Mouse (Mus musculus) limb, embryonic 12.5 days (tissue): Measurements from ENCODE around the gene Vwa8. TPM values are rescaled to one million over a fixed set of nuclear protein-coding genes. Genes with fewer than 3 reads are reported as not detected.
"Not testable (repeated sequence)": the region's sequence is repeated elsewhere in the genome, so short reads cannot be mapped to it uniquely, and the experiment has no call there.

Experiments
- ATAC-seq: fragments of 200-750 bp; cut with Nextera tagmentation; 2 replicates; pipeline ENCODE4 v1.8.0; 2017; ENCODE audit warnings: low read depth, moderate TSS enrichment; ENCODE audit not compliant: insufficient number of reproducible peaks, insufficient read depth, low FRiP score, low TSS enrichment
- H3K27ac ChIP-seq: fragments of 300-500 bp; sonication (generic); 2 replicates; pipeline ENCODE4 v1.5.1; 2016; ENCODE audit warnings: mild to moderate bottlenecking, moderate library complexity
- H3K27me3 ChIP-seq: fragments of 300-500 bp; sonication (generic); 2 replicates; pipeline ENCODE4 v1.6.1; 2016; ENCODE audit warnings: mild to moderate bottlenecking, moderate library complexity
- H3K36me3 ChIP-seq: fragments of 300-500 bp; sonication (generic); 2 replicates; pipeline ENCODE4 v1.6.1; 2016; ENCODE audit warnings: mild to moderate bottlenecking, moderate library complexity
- H3K4me1 ChIP-seq: fragments of 300-500 bp; sonication (generic); replicated peaks from 2 replicates; pipeline ENCODE4 v1.6.1; 2016
- H3K4me2 ChIP-seq: fragments of 300-500 bp; sonication (generic); 2 replicates; pipeline ENCODE4 v1.6.1; 2016; ENCODE audit warnings: mild to moderate bottlenecking, moderate library complexity
- H3K4me3 ChIP-seq: fragments of 300-500 bp; sonication (generic); replicated peaks from 2 replicates; pipeline ENCODE4 v1.5.1; 2016; ENCODE audit warnings: mild to moderate bottlenecking
- H3K9ac ChIP-seq: fragments of 300-500 bp; sonication (generic); replicated peaks from 2 replicates; pipeline ENCODE4 v1.6.1; 2016; ENCODE audit warnings: mild to moderate bottlenecking, moderate library complexity
- H3K9me3 ChIP-seq: fragments of 300-500 bp; sonication (generic); 2 replicates; pipeline ENCODE4 v1.6.1; 2016; ENCODE audit warnings: mild to moderate bottlenecking, moderate library complexity
- WGBS: fragments of 180-500 bp; shearing (Covaris S2); methylation state at CpG from one replicate; pipeline ENCODE4 v1.1.7; 2016; 5-methylcytosine and 5-hydroxymethylcytosine counted together
- polyA plus RNA-seq: library from polyadenylated mRNA; unstranded; fragments of >200 nt; fragmentation: Nextera tagmentation; extraction: Ambion mirVana; gene quantifications from 2 replicates; pipeline ENCODE4 v1.2.1, GENCODE M21; 2016

The Vwa8 gene
- polyA plus RNA-seq, 1 experiment from 2014 or later = 11.7 TPM

GRCm38 (mm10) chr14:78984296-78984695, 135.4 kb downstream of the Vwa8 start:
- H3K4me2 ChIP-seq = no peak overlapping the region
- no peak overlapping the region for H3K4me3 ChIP-seq
- no peaks in the 10 kb centered on the region for H3K9me3 ChIP-seq
- H3K4me1 ChIP-seq = peaks cover 6% of the 10 kb centered on the region; the same call in 1 of the 2 replicates
- no peak for ATAC-seq
- no peaks in the 10 kb centered on the region for H3K27me3 ChIP-seq
- 62% methylated on average over 2 of the region's 2 CpGs for WGBS
- H3K9ac ChIP-seq = no peak overlapping the region
- H3K36me3 ChIP-seq = 0 out of 2 replicates have a peak, but pooled peaks cover 3% of the 10 kb centered on the region
- no peak overlapping the region for H3K27ac ChIP-seq

GRCm38 (mm10) chr14:78987543-78987942, 138.7 kb downstream of the Vwa8 start:
- no peak overlapping the region for H3K27ac ChIP-seq
- H3K9me3 ChIP-seq = no peaks in the 10 kb centered on the region
- 0 out of 2 replicates have a peak, but pooled peaks cover 3% of the 10 kb centered on the region for H3K36me3 ChIP-seq
- H3K9ac ChIP-seq = no peak overlapping the region
- peaks cover 14% of the 10 kb centered on the region for H3K4me1 ChIP-seq
- no peaks in the 10 kb centered on the region for H3K27me3 ChIP-seq
- 77% methylated on average over 8 of the region's 8 CpGs for WGBS
- ATAC-seq = no peak
- H3K4me2 ChIP-seq = no peak overlapping the region
- no peak overlapping the region for H3K4me3 ChIP-seq

- H3K4me3 ChIP-seq = no peak overlapping the region
- 0 out of 2 replicates have a peak, but pooled peaks cover 3% of the 10 kb centered on the region for H3K36me3 ChIP-seq
- ATAC-seq = no peak
- H3K4me2 ChIP-seq = no peak overlapping the region
- no peak overlapping the region for H3K9ac ChIP-seq
- peaks cover 17% of the 10 kb centered on the region for H3K4me1 ChIP-seq
- 81% methylated on average over 4 of the region's 4 CpGs for WGBS
- no peak overlapping the region for H3K27ac ChIP-seq
- H3K27me3 ChIP-seq = no peaks in the 10 kb centered on the region
- H3K9me3 ChIP-seq = no peaks in the 10 kb centered on the region
Observed at GRCm38 (mm10) chr14:78992456-78992855, 143.6 kb downstream of the Vwa8 start.

GRCm38 (mm10) chr14:78993515-78993914, 144.7 kb downstream of the Vwa8 start:
- H3K9me3 ChIP-seq = no peaks in the 10 kb centered on the region
- peak; percentile 63; the same call in 1 of the 2 replicates for ATAC-seq
- peaks cover 17% of the 10 kb centered on the region for H3K4me1 ChIP-seq
- H3K27me3 ChIP-seq = no peaks in the 10 kb centered on the region
- H3K4me3 ChIP-seq = no peak overlapping the region
- 0 out of 2 replicates have a peak, but pooled peaks cover 3% of the 10 kb centered on the region for H3K36me3 ChIP-seq
- 35% methylated on average over 4 of the region's 4 CpGs for WGBS
- peak overlapping the region; percentile 62 for H3K27ac ChIP-seq
- H3K9ac ChIP-seq = no peak overlapping the region
- 0 out of 2 replicates have a peak overlapping the region, but pooled peaks have one; percentile 13 for H3K4me2 ChIP-seq

GRCm38 (mm10) chr14:78996359-78996758, 147.5 kb downstream of the Vwa8 start:
- H3K36me3 ChIP-seq = 0 out of 2 replicates have a peak, but pooled peaks cover 3% of the 10 kb centered on the region
- ATAC-seq = no peak
- 91% methylated on average over 2 of the region's 2 CpGs for WGBS

GRCm38 (mm10) chr14:79003576-79003975, 154.7 kb downstream of the Vwa8 start:
- H3K27ac ChIP-seq = no peak overlapping the region
- H3K9me3 ChIP-seq = no peaks in the 10 kb centered on the region
- 56% methylated on average over 1 of the region's 1 CpGs for WGBS
- H3K9ac ChIP-seq = no peak overlapping the region
- ATAC-seq = no peak
- H3K27me3 ChIP-seq = no peaks in the 10 kb centered on the region
- H3K4me3 ChIP-seq = no peak overlapping the region
- no peaks in the 10 kb centered on the region for H3K36me3 ChIP-seq
- no peak overlapping the region for H3K4me2 ChIP-seq
- no peaks in the 10 kb centered on the region for H3K4me1 ChIP-seq

More at GRCm38 (mm10) chr14:78996359-78996758, 147.5 kb downstream of the Vwa8 start:
- Histone ChIP-seq H3K9me3 (no peaks in the 10 kb centered on the region), H3K27ac (no peak overlapping the region), H3K4me1 (peaks cover 14% of the 10 kb centered on the region), H3K4me2 (no peak overlapping the region), H3K9ac (no peak overlapping the region), H3K27me3 (no peaks in the 10 kb centered on the region), H3K4me3 (no peak overlapping the region)

- H3K27ac ChIP-seq, H3K9me3 ChIP-seq, H3K4me3 ChIP-seq, ATAC-seq, H3K9ac ChIP-seq, H3K36me3 ChIP-seq, H3K27me3 ChIP-seq, H3K4me1 ChIP-seq, H3K4me2 ChIP-seq: not testable (repeated sequence)
- 76% methylated on average over 5 of the region's 5 CpGs for WGBS
Observed at GRCm38 (mm10) chr14:79017710-79018109, 168.9 kb downstream of the Vwa8 start.

- Histone ChIP-seq H3K9me3 (no peaks in the 10 kb centered on the region), H3K36me3 (no peaks in the 10 kb centered on the region), H3K27me3 (no peaks in the 10 kb centered on the region), H3K4me3 (no peak overlapping the region), H3K4me2 (no peak overlapping the region), H3K27ac (no peak overlapping the region), H3K9ac (no peak overlapping the region), H3K4me1 (peaks cover 17% of the 10 kb centered on the region)
- WGBS = 87% methylated on average over 4 of the region's 4 CpGs
- ATAC-seq = no peak
Observed at GRCm38 (mm10) chr14:79018564-79018963, 169.7 kb downstream of the Vwa8 start.

- no peak overlapping the region for H3K9ac ChIP-seq
- H3K9me3 ChIP-seq = no peaks in the 10 kb centered on the region
- WGBS = 77% methylated on average over 7 of the region's 7 CpGs
- H3K4me2 ChIP-seq = no peak overlapping the region
- no peak for ATAC-seq
- no peaks in the 10 kb centered on the region for H3K27me3 ChIP-seq
- no peaks in the 10 kb centered on the region for H3K36me3 ChIP-seq
- H3K4me3 ChIP-seq = no peak overlapping the region
- no peak overlapping the region for H3K27ac ChIP-seq
- peaks cover 24% of the 10 kb centered on the region for H3K4me1 ChIP-seq
Observed at GRCm38 (mm10) chr14:79021725-79022124, 172.9 kb downstream of the Vwa8 start.

GRCm38 (mm10) chr14:79028996-79029575, 180.2 kb downstream of the Vwa8 start:
- Histone ChIP-seq H3K27ac (peak overlapping the region; percentile 56; the same call in 1 of the 2 replicates), H3K9ac (no peak overlapping the region), H3K9me3 (no peaks in the 10 kb centered on the region), H3K4me3 (no peak overlapping the region), H3K4me1 (peaks cover 8% of the 10 kb centered on the region), H3K36me3 (no peaks in the 10 kb centered on the region), H3K27me3 (no peaks in the 10 kb centered on the region), H3K4me2 (no peak overlapping the region)
- no peak for ATAC-seq
- WGBS = 55% methylated on average over 3 of the region's 3 CpGs

- H3K9me3 ChIP-seq = no peaks in the 10 kb centered on the region
- ATAC-seq = no peak
- no peak overlapping the region for H3K4me3 ChIP-seq
- H3K9ac ChIP-seq = no peak overlapping the region
- no peak overlapping the region for H3K4me2 ChIP-seq
- no peaks in the 10 kb centered on the region for H3K36me3 ChIP-seq
- 92% methylated on average over 3 of the region's 3 CpGs for WGBS
- H3K4me1 ChIP-seq = peaks cover 12% of the 10 kb centered on the region; the same call in 1 of the 2 replicates
- no peak overlapping the region for H3K27ac ChIP-seq
- no peaks in the 10 kb centered on the region for H3K27me3 ChIP-seq
Observed at GRCm38 (mm10) chr14:79030715-79031114, 181.9 kb downstream of the Vwa8 start.
